Mouse (Mus musculus) liver, adult 2 months (tissue): ENCODE data around the gene Ankmy2. TPM values are rescaled to one million over a fixed set of nuclear protein-coding genes. Genes with fewer than 3 reads are reported as not detected.

Experiments
- DNase-seq: peaks from one replicate; pipeline ENCODE4 v3.0.0-alpha.2; 2011; ENCODE audit warnings: low read depth, low spot score; ENCODE audit errors: extremely low read depth
- H3K27ac ChIP-seq: fragments of 200-500 bp; replicated peaks from 2 replicates; pipeline ENCODE4 v1.5.1; 2012; ENCODE audit warnings: low read depth, mild to moderate bottlenecking, control low read depth, inconsistent platforms, low read length; ENCODE audit not compliant: insufficient read depth
- H3K27me3 ChIP-seq: fragments of 200-500 bp; 2 replicates; pipeline ENCODE4 v1.6.1; 2012; ENCODE audit warnings: mild to moderate bottlenecking, moderate library complexity, low read length, inconsistent platforms; ENCODE audit not compliant: control insufficient read depth, insufficient read depth
- H3K36me3 ChIP-seq: fragments of 200-500 bp; 2 replicates; pipeline ENCODE4 v1.6.1; 2012; ENCODE audit warnings: low read length, inconsistent platforms; ENCODE audit not compliant: control insufficient read depth, insufficient read depth
- H3K4me1 ChIP-seq: fragments of 200-500 bp; 2 replicates; pipeline ENCODE4 v1.6.1; 2011; ENCODE audit warnings: low read length; ENCODE audit not compliant: control insufficient read depth, insufficient read depth
- H3K4me3 ChIP-seq: fragments of 200-500 bp; 2 replicates; pipeline ENCODE4 v1.5.1; 2011; ENCODE audit warnings: low read depth, mild to moderate bottlenecking, control low read depth, low read length, moderate library complexity; ENCODE audit not compliant: insufficient read depth
- H3K79me2 ChIP-seq: fragments of 200-500 bp; 2 replicates; pipeline ENCODE4 v1.6.1; 2012; ENCODE audit warnings: inconsistent platforms, mild to moderate bottlenecking, low read length, moderate library complexity; ENCODE audit not compliant: control insufficient read depth, insufficient read depth
- H3K9ac ChIP-seq: fragments of 200-500 bp; 2 replicates; pipeline ENCODE4 v1.6.1; 2012; ENCODE audit warnings: low read depth, mild to moderate bottlenecking, control low read depth, inconsistent platforms, low read length
- CTCF ChIP-seq: fragments of 200-500 bp; IDR thresholded peaks from 2 replicates; pipeline ENCODE4 v1.5.1; 2011; ENCODE audit warnings: low read depth, low read length, control low read depth
- POLR2A ChIP-seq: fragments of 200-500 bp; IDR thresholded peaks from 2 replicates; pipeline ENCODE4 v1.6.1; 2011; ENCODE audit warnings: low read length, control low read depth; ENCODE audit not compliant: insufficient read depth; ENCODE audit errors: extremely low read depth
- WGBS: fragments of 180-500 bp; shearing (Covaris S2); methylation state at CpG from one replicate; pipeline ENCODE4 v1.1.7; 2018; 5-methylcytosine and 5-hydroxymethylcytosine counted together
- polyA plus RNA-seq: library from polyadenylated mRNA; depleted of rRNA; stranded (reverse); fragments of >200 nt; gene quantifications from 2 replicates; pipeline ENCODE4 v1.2.3, GENCODE M21; 2012
- total RNA-seq: library from RNA; depleted of rRNA; stranded (reverse); fragments of >200 nt; gene quantifications from 2 replicates; pipeline ENCODE4 v1.2.3, GENCODE M21; 2014

Gene Ankmy2
- total and polyA plus RNA-seq, 2 experiments = 3.4 to 7.9 TPM

- no peaks in the 10 kb centered on the region for H3K79me2 ChIP-seq
- WGBS = 93% methylated on average over 3 of the region's 3 CpGs
- no peak for DNase-seq
- no peak for TF ChIP-seq POLR2A
- TF ChIP-seq CTCF = no peak
- peaks cover 11% of the 10 kb centered on the region for H3K36me3 ChIP-seq
- H3K4me3 ChIP-seq = no peak overlapping the region
- no peaks in the 10 kb centered on the region for H3K27me3 ChIP-seq
- H3K4me1 ChIP-seq = no peaks in the 10 kb centered on the region
- H3K9ac ChIP-seq = no peak overlapping the region
- no peak overlapping the region for H3K27ac ChIP-seq
Measured at GRCm38 (mm10) chr12:36119244-36119643, 37.7 kb upstream of the Ankmy2 start.

- 96% methylated on average over 5 of the region's 5 CpGs for WGBS
- DNase-seq = no peak
- Histone ChIP-seq H3K27me3 (no peaks in the 10 kb centered on the region), H3K4me1 (no peaks in the 10 kb centered on the region), H3K27ac (no peak overlapping the region), H3K4me3 (no peak overlapping the region), H3K9ac (no peak overlapping the region), H3K79me2 (no peaks in the 10 kb centered on the region), H3K36me3 (peaks cover 9% of the 10 kb centered on the region)
- TF ChIP-seq POLR2A = no peak
- no peak for TF ChIP-seq CTCF
Measured at GRCm38 (mm10) chr12:36126049-36126448, 30.9 kb upstream of the Ankmy2 start.

- H3K9ac ChIP-seq = no peak overlapping the region
- no peak for DNase-seq
- H3K27ac ChIP-seq = no peak overlapping the region
- no peaks in the 10 kb centered on the region for H3K4me1 ChIP-seq
- H3K27me3 ChIP-seq = no peaks in the 10 kb centered on the region
- TF ChIP-seq CTCF (no peak), POLR2A (no peak)
- H3K36me3 ChIP-seq = peaks cover 10% of the 10 kb centered on the region
- 97% methylated on average over 5 of the region's 5 CpGs for WGBS
- no peak overlapping the region for H3K4me3 ChIP-seq
- H3K79me2 ChIP-seq = no peaks in the 10 kb centered on the region
Measured at GRCm38 (mm10) chr12:36129826-36130225, 27.1 kb upstream of the Ankmy2 start.

GRCm38 (mm10) chr12:36132254-36132653 is 24.7 kb upstream of the Ankmy2 start:
- Histone ChIP-seq H3K4me1 (no peaks in the 10 kb centered on the region), H3K27ac (no peak overlapping the region), H3K36me3 (peaks cover 10% of the 10 kb centered on the region; the same call in 1 of the 2 replicates), H3K79me2 (no peaks in the 10 kb centered on the region; the same call in 1 of the 2 replicates), H3K9ac (no peak overlapping the region), H3K27me3 (no peaks in the 10 kb centered on the region), H3K4me3 (no peak overlapping the region)
- TF ChIP-seq POLR2A = no peak
- TF ChIP-seq CTCF = no peak
- no peak for DNase-seq
- WGBS = 99% methylated on average over 2 of the region's 2 CpGs

- TF ChIP-seq CTCF = no peak
- no peak for TF ChIP-seq POLR2A
- DNase-seq = no peak
- H3K4me1 ChIP-seq = no peaks in the 10 kb centered on the region
- no peak overlapping the region for H3K9ac ChIP-seq
- peaks cover 10% of the 10 kb centered on the region; the same call in 1 of the 2 replicates for H3K36me3 ChIP-seq
- H3K79me2 ChIP-seq = no peaks in the 10 kb centered on the region; the same call in 1 of the 2 replicates
- no peak overlapping the region for H3K27ac ChIP-seq
- 93% methylated on average over 3 of the region's 3 CpGs for WGBS
- no peaks in the 10 kb centered on the region for H3K27me3 ChIP-seq
- H3K4me3 ChIP-seq = no peak overlapping the region
Measured at GRCm38 (mm10) chr12:36132668-36133067, 24.2 kb upstream of the Ankmy2 start.

GRCm38 (mm10) chr12:36133547-36133946 is 23.4 kb upstream of the Ankmy2 start:
- Histone ChIP-seq H3K4me3 (no peak overlapping the region), H3K36me3 (peaks cover 10% of the 10 kb centered on the region; the same call in 1 of the 2 replicates), H3K4me1 (no peaks in the 10 kb centered on the region), H3K27ac (no peak overlapping the region), H3K27me3 (no peaks in the 10 kb centered on the region), H3K79me2 (no peaks in the 10 kb centered on the region; the same call in 1 of the 2 replicates), H3K9ac (no peak overlapping the region)
- WGBS = 87% methylated on average over 5 of the region's 5 CpGs
- TF ChIP-seq POLR2A (no peak), CTCF (no peak)
- no peak for DNase-seq
